Mouse (Mus musculus): ENCODE results near the gene Crk.
A peak's percentile ranks its signal among the peaks of the same experiment; 100 is the strongest.
"Not testable (repeated sequence)": the region's sequence is repeated elsewhere in the genome, so short reads cannot be mapped to it uniquely, and the experiment has no call there.

The Crk gene

GRCm38 (mm10) chr11:75684956-75685355, 5.9 kb downstream of the Crk start:
- DNase-seq (ENCODE audit: low spot score) = no peak

- no peak for DNase-seq (ENCODE audit: low spot score)
These were observed 8.4 kb downstream of the Crk start for GRCm38 (mm10) chr11:75687343-75687993.

GRCm38 (mm10) chr11:75688132-75688531, 9.1 kb downstream of the Crk start:
- no peak for DNase-seq (ENCODE audit: low spot score)

- no peak for DNase-seq (ENCODE audit: low spot score)
These were observed 10.9 kb downstream of the Crk start for GRCm38 (mm10) chr11:75689977-75690376.

GRCm38 (mm10) chr11:75691047-75691446, 12.0 kb downstream of the Crk start:
- DNase-seq (ENCODE audit: low spot score) = no peak

GRCm38 (mm10) chr11:75693570-75693969, 14.5 kb downstream of the Crk start:
- DNase-seq (ENCODE audit: low spot score) = no peak

- DNase-seq (ENCODE audit: low spot score) = not testable (repeated sequence)
These were observed 18.4 kb downstream of the Crk start for GRCm38 (mm10) chr11:75697464-75697863.

GRCm38 (mm10) chr11:75700557-75700956, 21.5 kb downstream of the Crk start:
- DNase-seq (ENCODE audit: low spot score) = no peak

- DNase-seq (ENCODE audit: low spot score) = no peak
These were observed 23.7 kb downstream of the Crk start for GRCm38 (mm10) chr11:75702761-75703160.

- DNase-seq (ENCODE audit: low spot score) = no peak
These were observed 24.7 kb downstream of the Crk start for GRCm38 (mm10) chr11:75703748-75704147.

- DNase-seq (ENCODE audit: low spot score) = no peak
These were observed 34.9 kb downstream of the Crk start for GRCm38 (mm10) chr11:75713949-75714348.

- no peak for DNase-seq (ENCODE audit: low spot score)
These were observed 36.5 kb downstream of the Crk start for GRCm38 (mm10) chr11:75715556-75715955.

GRCm38 (mm10) chr11:75716661-75717325, 37.7 kb downstream of the Crk start:
- no peak for DNase-seq (ENCODE audit: low spot score)

GRCm38 (mm10) chr11:75722339-75722738, 43.3 kb downstream of the Crk start:
- DNase-seq (ENCODE audit: low spot score) = no peak

- no peak for DNase-seq (ENCODE audit: low spot score)
These were observed 48.1 kb downstream of the Crk start for GRCm38 (mm10) chr11:75727168-75727567.

GRCm38 (mm10) chr11:75727659-75728058, 48.6 kb downstream of the Crk start:
- not testable (repeated sequence) for DNase-seq (ENCODE audit: low spot score)

GRCm38 (mm10) chr11:75732434-75733226, 53.6 kb downstream of the Crk start, which contains the start of gene Ywhae:
Ywhae (plus strand) TSS chr11:75732869.
- peak; percentile 86 for DNase-seq (ENCODE audit: low spot score)

- peak; percentile 67 for DNase-seq (ENCODE audit: low spot score)
These were observed 54.3 kb downstream of the Crk start for GRCm38 (mm10) chr11:75733227-75733940.

- no peak for DNase-seq (ENCODE audit: low spot score)
These were observed 56.6 kb downstream of the Crk start for GRCm38 (mm10) chr11:75735462-75736252.

GRCm38 (mm10) chr11:75736978-75737377, 57.9 kb downstream of the Crk start:
- no peak for DNase-seq (ENCODE audit: low spot score)

- DNase-seq (ENCODE audit: low spot score) = no peak
These were observed 58.9 kb downstream of the Crk start for GRCm38 (mm10) chr11:75737806-75738476.
